Mouse (Mus musculus) adrenal gland, adult 2 months (tissue): Measurements from ENCODE around the gene Glg1. TPM values are rescaled to one million over a fixed set of nuclear protein-coding genes. Genes with fewer than 3 reads are reported as not detected.
A peak's percentile ranks its signal among the peaks of the same experiment; 100 is the strongest.
"Not testable (repeated sequence)": the region's sequence is repeated elsewhere in the genome, so short reads cannot be mapped to it uniquely, and the experiment has no call there.

Source experiments
- DNase-seq: peaks from one replicate; pipeline ENCODE4 v3.0.0; 2021
- polyA plus RNA-seq: library from polyadenylated mRNA; depleted of rRNA; stranded (reverse); fragments of >200 nt; gene quantifications from 2 replicates; pipeline ENCODE4 v1.2.3, GENCODE M21; 2012
- total RNA-seq, 2 experiments: library from RNA; stranded (reverse); gene quantifications; 2 replicates each; pipeline ENCODE4 v1.2.3; 2021

Gene Glg1
- total and polyA plus RNA-seq, 3 experiments, result 52.6 to 110 (median 100) TPM

- DNase-seq, result no peak
These were observed 6.4 kb downstream of the Glg1 start for GRCm38 (mm10) chr8:111252487-111253112.

- no peak for DNase-seq
These were observed 8.9 kb downstream of the Glg1 start for GRCm38 (mm10) chr8:111250111-111250510.

GRCm38 (mm10) chr8:111248136-111248535 lies 10.9 kb downstream of the Glg1 start:
- DNase-seq, result no peak

GRCm38 (mm10) chr8:111246864-111247263 lies 12.2 kb downstream of the Glg1 start:
- DNase-seq, result not testable (repeated sequence)

GRCm38 (mm10) chr8:111246287-111246830 lies 12.7 kb downstream of the Glg1 start:
- no peak for DNase-seq

- DNase-seq, result peak; percentile 69
These were observed 21.7 kb downstream of the Glg1 start for GRCm38 (mm10) chr8:111237301-111237700.

GRCm38 (mm10) chr8:111233730-111234129 lies 25.3 kb downstream of the Glg1 start:
- DNase-seq, result no peak

- DNase-seq, result no peak
These were observed 34.9 kb downstream of the Glg1 start for GRCm38 (mm10) chr8:111224153-111224552.

- no peak for DNase-seq
These were observed 40.9 kb downstream of the Glg1 start for GRCm38 (mm10) chr8:111218107-111218506.

GRCm38 (mm10) chr8:111213406-111213805 lies 45.6 kb downstream of the Glg1 start:
- peak; percentile 20 for DNase-seq

GRCm38 (mm10) chr8:111211180-111211579 lies 47.8 kb downstream of the Glg1 start:
- DNase-seq, result no peak

GRCm38 (mm10) chr8:111209874-111210273 lies 49.1 kb downstream of the Glg1 start:
- no peak for DNase-seq

- no peak for DNase-seq
These were observed 52.7 kb downstream of the Glg1 start for GRCm38 (mm10) chr8:111206321-111206720.

GRCm38 (mm10) chr8:111205033-111205432 lies 54.0 kb downstream of the Glg1 start:
- no peak for DNase-seq

GRCm38 (mm10) chr8:111203341-111203740 lies 55.7 kb downstream of the Glg1 start:
- DNase-seq, result no peak

- DNase-seq, result no peak
These were observed 61.0 kb downstream of the Glg1 start for GRCm38 (mm10) chr8:111197966-111198365.

GRCm38 (mm10) chr8:111196181-111196580 lies 62.8 kb downstream of the Glg1 start:
- no peak for DNase-seq

GRCm38 (mm10) chr8:111188594-111189211 lies 70.3 kb downstream of the Glg1 start:
- no peak for DNase-seq

- no peak for DNase-seq
These were observed 71.5 kb downstream of the Glg1 start for GRCm38 (mm10) chr8:111187470-111187869.

GRCm38 (mm10) chr8:111185472-111185947 lies 73.5 kb downstream of the Glg1 start:
- DNase-seq, result peak; percentile 92

GRCm38 (mm10) chr8:111171661-111172060 lies 87.4 kb downstream of the Glg1 start:
- no peak for DNase-seq

GRCm38 (mm10) chr8:111157617-111158016 lies 101.4 kb downstream of the Glg1 start:
- peak; percentile 58 for DNase-seq

- DNase-seq, result no peak
These were observed 103.1 kb downstream of the Glg1 start for GRCm38 (mm10) chr8:111155721-111156436.
